Mouse (Mus musculus) heart, adult 9 months (tissue): ENCODE data around the gene Hist1h4j.
A peak's percentile ranks its signal among the peaks of the same experiment; 100 is the strongest.
"Not testable (repeated sequence)": the region's sequence is repeated elsewhere in the genome, so short reads cannot be mapped to it uniquely, and the experiment has no call there.

Source experiments
- DNase-seq, 2 experiments: peaks; one replicate each; pipeline ENCODE4 v3.0.0; 2022; ENCODE audit warnings: low spot score in 2 of 2

The Hist1h4j gene

GRCm38 (mm10) chr13:21779767-21780731, 45.2 kb downstream of the Hist1h4j start, which contains the start of gene Hist1h1b:
Hist1h1b (minus strand) TSS chr13:21780625.
- peak; percentile 35 to 56 for DNase-seq

- no peak for DNase-seq
Measured at GRCm38 (mm10) chr13:21781021-21781555, 46.2 kb downstream of the Hist1h4j start.

DNA sequence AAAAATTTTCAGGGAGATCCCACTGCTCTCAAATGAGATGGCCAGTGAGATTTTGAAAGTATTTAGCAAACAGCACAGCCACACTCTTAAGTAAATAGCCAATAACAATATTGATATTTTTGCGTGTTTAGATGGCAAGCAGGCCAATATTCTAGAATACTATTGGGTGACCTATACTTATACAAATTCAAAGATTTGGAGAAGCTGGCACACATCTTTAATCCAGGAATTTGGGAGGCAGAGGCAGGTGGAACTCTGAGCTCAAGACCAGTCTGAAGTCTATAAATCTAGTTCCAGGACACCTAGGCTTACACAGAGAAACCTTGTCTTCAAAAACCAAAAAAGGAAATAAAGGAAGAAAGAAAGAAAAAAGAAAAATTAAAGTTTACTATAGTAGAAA, 46.8 kb downstream of the Hist1h4j start:
- DNase-seq, result no peak

GRCm38 (mm10) chr13:21782361-21783254, 47.7 kb downstream of the Hist1h4j start:
- not testable (repeated sequence) for DNase-seq

DNA sequence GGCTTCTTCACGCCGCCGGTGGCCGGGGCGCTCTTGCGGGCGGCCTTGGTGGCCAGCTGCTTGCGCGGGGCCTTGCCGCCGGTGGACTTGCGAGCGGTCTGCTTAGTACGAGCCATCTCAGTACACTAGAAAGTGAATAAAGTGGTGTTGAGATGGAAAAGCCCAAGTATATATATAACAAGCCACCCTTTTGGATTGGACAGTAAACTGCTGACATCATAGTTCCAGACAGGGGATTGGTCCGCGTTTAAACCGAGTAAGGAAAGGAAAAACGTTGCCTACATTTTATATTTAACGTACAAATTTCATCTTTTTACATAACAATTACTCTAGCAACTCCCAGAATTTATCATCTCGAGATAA, 48.4 kb downstream of the Hist1h4j start, which contains the start of gene Hist1h3i:
Hist1h3i (minus strand) TSS at position 116 of the 363 bp plus-strand sequence.
- DNase-seq, result peak; percentile 73 to 89

GRCm38 (mm10) chr13:21783734-21784161, 48.9 kb downstream of the Hist1h4j start:
- no peak for DNase-seq

- DNase-seq, result no peak
Measured at GRCm38 (mm10) chr13:21784311-21784710, 49.4 kb downstream of the Hist1h4j start.
